Mouse (Mus musculus): ENCODE measurements around the gene Slc30a3.
A peak's percentile ranks its signal among the peaks of the same experiment; 100 is the strongest.

Gene Slc30a3

GRCm38 (mm10) chr5:31105814-31106335 lies 2.2 kb downstream of the Slc30a3 start, which contains the start of gene Dnajc5g:
Dnajc5g (plus strand) TSS chr5:31106285.
- TF ChIP-seq GATA4 (IDR thresholded peaks at IDR 0.05; ENCODE audit: insufficient replicate concordance, low read length), result no peak

GRCm38 (mm10) chr5:31095711-31096480 lies 12.1 kb downstream of the Slc30a3 start:
- TF ChIP-seq GATA4 (IDR thresholded peaks at IDR 0.05; ENCODE audit: insufficient replicate concordance, low read length), result no peak

- no peak for TF ChIP-seq GATA4 (IDR thresholded peaks at IDR 0.05; ENCODE audit: insufficient replicate concordance, low read length)
These were observed 13.0 kb downstream of the Slc30a3 start for GRCm38 (mm10) chr5:31094799-31095691.

- no peak for TF ChIP-seq GATA4 (IDR thresholded peaks at IDR 0.05; ENCODE audit: insufficient replicate concordance, low read length)
These were observed 13.8 kb downstream of the Slc30a3 start for GRCm38 (mm10) chr5:31094100-31094798.

- TF ChIP-seq GATA4 (IDR thresholded peaks at IDR 0.05; ENCODE audit: insufficient replicate concordance, low read length), result peak; percentile 22; the same call in 1 of the 2 replicates
These were observed 14.6 kb downstream of the Slc30a3 start for GRCm38 (mm10) chr5:31093151-31094041.

GRCm38 (mm10) chr5:31092231-31092975 lies 15.6 kb downstream of the Slc30a3 start:
- no peak for TF ChIP-seq GATA4 (IDR thresholded peaks at IDR 0.05; ENCODE audit: insufficient replicate concordance, low read length)

- TF ChIP-seq GATA4 (IDR thresholded peaks at IDR 0.05; ENCODE audit: insufficient replicate concordance, low read length), result no peak
These were observed 20.9 kb downstream of the Slc30a3 start for GRCm38 (mm10) chr5:31087131-31087530.

- TF ChIP-seq GATA4 (IDR thresholded peaks at IDR 0.05; ENCODE audit: insufficient replicate concordance, low read length), result no peak
These were observed 21.4 kb downstream of the Slc30a3 start for GRCm38 (mm10) chr5:31086606-31087005.

- no peak for TF ChIP-seq GATA4 (IDR thresholded peaks at IDR 0.05; ENCODE audit: insufficient replicate concordance, low read length)
These were observed 24.1 kb downstream of the Slc30a3 start for GRCm38 (mm10) chr5:31083949-31084348.

- no peak for TF ChIP-seq GATA4 (IDR thresholded peaks at IDR 0.05; ENCODE audit: insufficient replicate concordance, low read length)
These were observed 25.0 kb downstream of the Slc30a3 start for GRCm38 (mm10) chr5:31082935-31083625.

- no peak for TF ChIP-seq GATA4 (IDR thresholded peaks at IDR 0.05; ENCODE audit: insufficient replicate concordance, low read length)
These were observed 25.7 kb downstream of the Slc30a3 start for GRCm38 (mm10) chr5:31082355-31082754.

- no peak for TF ChIP-seq GATA4 (IDR thresholded peaks at IDR 0.05; ENCODE audit: insufficient replicate concordance, low read length)
These were observed 26.7 kb downstream of the Slc30a3 start for GRCm38 (mm10) chr5:31081386-31081785.

- TF ChIP-seq GATA4 (IDR thresholded peaks at IDR 0.05; ENCODE audit: insufficient replicate concordance, low read length), result no peak
These were observed 27.3 kb downstream of the Slc30a3 start for GRCm38 (mm10) chr5:31080795-31081164.
